In genomic region chr11:68195693-68196176, GRCm38 (mm10) we compare ENCODE assay signal across 14 mouse cellular contexts.
DNase-seq lines count a peak whose midpoint lies in the region; ATAC-seq and TF ChIP-seq lines count a peak whose summit lies in the region.
"Had no signal": no experiment of that assay in that cellular context is flagged by ENCODE, and none has a peak within 500 bp of the region (broad histone marks: within the 10 kb centered on the region; RNA-seq: fewer than 3 reads in every experiment).

No protein-coding gene starts in this region.

- H3K27me3 ChIP-seq in hindbrain, embryonic 10.5 days (ENCODE audit: insufficient read depth, poor library complexity, severe bottlenecking), result peaks cover 7% of the 10 kb centered on the region
- no peaks in the 10 kb centered on the region for H3K27me3 ChIP-seq in hindbrain, postnatal 0 days (ENCODE audit: insufficient read depth, low read length)
- no peaks in the 10 kb centered on the region for H3K27me3 ChIP-seq in embryonic facial prominence, embryonic 11.5 days (ENCODE audit: control insufficient read depth, insufficient read depth, low read length)
- H3K27me3 ChIP-seq in limb, embryonic 13.5 days, result no peaks in the 10 kb centered on the region
- H3K27me3 ChIP-seq: neural tube, embryonic 12.5 days had no signal

- no peak overlapping the region for H3K4me3 ChIP-seq in hindbrain, embryonic 10.5 days
- H3K4me3 ChIP-seq in hindbrain, postnatal 0 days (ENCODE audit: low read length), result no peak overlapping the region
- no peak overlapping the region for H3K4me3 ChIP-seq in embryonic facial prominence, embryonic 11.5 days (ENCODE audit: low read depth, low read length)
- no peak overlapping the region for H3K4me3 ChIP-seq in limb, embryonic 13.5 days
- H3K4me3 ChIP-seq: left cerebral cortex, adult 2 months; neural tube, embryonic 12.5 days had no signal

- H3K4me1 ChIP-seq in hindbrain, embryonic 10.5 days (replicated peaks), result peaks cover 45% of the 10 kb centered on the region
- H3K4me1 ChIP-seq in hindbrain, postnatal 0 days (ENCODE audit: insufficient read depth, low read length), result peaks cover 19% of the 10 kb centered on the region; the same call in 1 of the 2 replicates
- peaks cover 6% of the 10 kb centered on the region for H3K4me1 ChIP-seq in embryonic facial prominence, embryonic 11.5 days (ENCODE audit: control insufficient read depth, insufficient read depth, low read length)
- peaks cover 72% of the 10 kb centered on the region for H3K4me1 ChIP-seq in limb, embryonic 13.5 days

- H3K27ac ChIP-seq in hindbrain, embryonic 10.5 days, result peak overlapping the region; percentile 70
- H3K27ac ChIP-seq in hindbrain, postnatal 0 days, result no peak overlapping the region; the same call in 1 of the 2 replicates
- H3K27ac ChIP-seq in embryonic facial prominence, embryonic 11.5 days (replicated peaks; ENCODE audit: low read depth, low read length), result no peak overlapping the region
- peak overlapping the region; percentile 61 for H3K27ac ChIP-seq in limb, embryonic 13.5 days
- H3K27ac ChIP-seq: left cerebral cortex, adult 2 months; neural tube, embryonic 12.5 days had no signal

- no peak overlapping the region for H3K9ac ChIP-seq in hindbrain, postnatal 0 days (replicated peaks; ENCODE audit: low read length)
- H3K9ac ChIP-seq in embryonic facial prominence, embryonic 11.5 days (replicated peaks; ENCODE audit: low read length), result no peak overlapping the region
- peak overlapping the region; percentile 36 for H3K9ac ChIP-seq in limb, embryonic 13.5 days
- H3K9ac ChIP-seq: neural tube, embryonic 12.5 days had no signal

- 63% methylated on average over 10 of the region's 10 CpGs for WGBS in hindbrain, embryonic 10.5 days
- 65% methylated on average over 10 of the region's 10 CpGs for WGBS in hindbrain, postnatal 0 days
- WGBS in embryonic facial prominence, embryonic 11.5 days, result 40% methylated on average over 10 of the region's 10 CpGs
- 33% methylated on average over 10 of the region's 10 CpGs for WGBS in limb, embryonic 13.5 days

- no peak for ATAC-seq in hindbrain, postnatal 0 days
- no peak for ATAC-seq in embryonic facial prominence, embryonic 11.5 days (replicated peaks; ENCODE audit: insufficient number of reproducible peaks, low FRiP score, low TSS enrichment, low read depth)
- ATAC-seq in limb, embryonic 13.5 days (ENCODE audit: low FRiP score, low read depth), result peak; percentile 50; the same call in 1 of the 2 replicates
- ATAC-seq in inflammation-experienced regulatory T-cells, adult 6 months, result no peak
- ATAC-seq: activated CD4-positive, CD25-positive, alpha-beta regulatory T cell, adult 4 months had no signal

- no peaks in the 10 kb centered on the region for H3K9me3 ChIP-seq in hindbrain, embryonic 10.5 days
- no peaks in the 10 kb centered on the region for H3K9me3 ChIP-seq in hindbrain, postnatal 0 days (ENCODE audit: low read length)
- H3K9me3 ChIP-seq in embryonic facial prominence, embryonic 11.5 days (replicated peaks; ENCODE audit: control insufficient read depth, low read length), result no peaks in the 10 kb centered on the region
- no peaks in the 10 kb centered on the region for H3K9me3 ChIP-seq in limb, embryonic 13.5 days
- H3K9me3 ChIP-seq: neural tube, embryonic 12.5 days had no signal

- no peaks in the 10 kb centered on the region for H3K36me3 ChIP-seq in hindbrain, embryonic 10.5 days
- H3K36me3 ChIP-seq in hindbrain, postnatal 0 days (ENCODE audit: insufficient read depth, low read length), result no peaks in the 10 kb centered on the region
- no peaks in the 10 kb centered on the region for H3K36me3 ChIP-seq in embryonic facial prominence, embryonic 11.5 days (replicated peaks; ENCODE audit: control insufficient read depth, insufficient read depth, low read depth, low read length)
- no peaks in the 10 kb centered on the region for H3K36me3 ChIP-seq in limb, embryonic 13.5 days
- H3K36me3 ChIP-seq: neural tube, embryonic 12.5 days had no signal

- DNase-seq in hindbrain, embryonic 10.5 days (ENCODE audit: low spot score), result no peak
- DNase-seq in hindbrain, postnatal 0 days (ENCODE audit: low spot score), result no peak
- DNase-seq in embryo, embryonic 11 days, result peak; percentile 54
- DNase-seq in embryonic facial prominence, embryonic 11.5 days (ENCODE audit: low spot score), result peak; percentile 35
- no peak for DNase-seq in kidney, adult 11 months
- no peak for DNase-seq in lung, postnatal 4 days
- DNase-seq: cerebellum, postnatal 14 days; kidney, postnatal 10 days; lung, adult 18-20 months had no signal

- TF ChIP-seq CTCF in hindbrain, postnatal 0 days (IDR thresholded peaks at IDR 0.05; ENCODE audit: low read depth), result no peak

- H3K4me2 ChIP-seq in hindbrain, postnatal 0 days (ENCODE audit: low read depth, low read length), result no peak overlapping the region
- H3K4me2 ChIP-seq in embryonic facial prominence, embryonic 11.5 days (ENCODE audit: low read depth, low read length), result no peak overlapping the region
- H3K4me2 ChIP-seq in limb, embryonic 13.5 days (replicated peaks), result 0 out of 2 replicates have a peak overlapping the region, but pooled peaks have one; percentile 11
- H3K4me2 ChIP-seq: neural tube, embryonic 12.5 days had no signal

Comparison
In these comparisons a context has a peak if more than half of its experiments do, and no peak if none do; other contexts are left out.
1. H3K27ac ChIP-seq: peak in hindbrain, embryonic 10.5 days (single experiment) and limb, embryonic 13.5 days (single experiment); none in hindbrain, postnatal 0 days (single experiment) and embryonic facial prominence, embryonic 11.5 days (single experiment).
2. DNase-seq: peak in embryo, embryonic 11 days (single experiment) and embryonic facial prominence, embryonic 11.5 days (single experiment); none in hindbrain, embryonic 10.5 days (single experiment), hindbrain, postnatal 0 days (single experiment), kidney, adult 11 months (single experiment) and lung, postnatal 4 days (0 of 2).